Mouse (Mus musculus) embryonic facial prominence, embryonic 10.5 days (tissue): ENCODE data around the gene Rnf213. TPM values are rescaled to one million over a fixed set of nuclear protein-coding genes. Genes with fewer than 3 reads are reported as not detected.

ENCODE experiments used
- DNase-seq: peaks from one replicate; pipeline ENCODE4 v3.0.0-alpha.2; 2017; ENCODE audit warnings: low spot score
- H3K27ac ChIP-seq: fragments of 300-500 bp; sonication (generic); replicated peaks from 2 replicates; pipeline ENCODE4 v1.5.1; 2016; ENCODE audit warnings: mild to moderate bottlenecking
- H3K27me3 ChIP-seq: fragments of 300-500 bp; sonication (generic); replicated peaks from 2 replicates; pipeline ENCODE4 v1.6.1; 2016; ENCODE audit warnings: low read depth, mild to moderate bottlenecking; ENCODE audit not compliant: poor library complexity, severe bottlenecking
- H3K36me3 ChIP-seq: fragments of 300-500 bp; sonication (generic); replicated peaks from 2 replicates; pipeline ENCODE4 v1.6.1; 2016; ENCODE audit warnings: mild to moderate bottlenecking, moderate library complexity
- H3K4me1 ChIP-seq: fragments of 300-500 bp; sonication (generic); 2 replicates; pipeline ENCODE4 v1.6.1; 2016
- H3K4me3 ChIP-seq: fragments of 300-500 bp; sonication (generic); 2 replicates; pipeline ENCODE4 v1.5.1; 2016; ENCODE audit warnings: mild to moderate bottlenecking, moderate library complexity
- H3K9me3 ChIP-seq: fragments of 300-500 bp; sonication (generic); 2 replicates; pipeline ENCODE4 v1.6.1; 2016; ENCODE audit warnings: mild to moderate bottlenecking
- WGBS: fragments of 180-500 bp; shearing (Covaris S2); methylation state at CpG from one replicate; pipeline ENCODE4 v1.1.7; 2016; 5-methylcytosine and 5-hydroxymethylcytosine counted together
- polyA plus RNA-seq: library from polyadenylated mRNA; unstranded; fragments of >200 nt; fragmentation: Nextera tagmentation; extraction: Ambion mirVana; gene quantifications from 2 replicates; pipeline ENCODE4 v1.2.1, GENCODE M21; 2016

Gene Rnf213
- polyA plus RNA-seq, 1 experiment from 2014 or later = 1.4 TPM

DNA sequence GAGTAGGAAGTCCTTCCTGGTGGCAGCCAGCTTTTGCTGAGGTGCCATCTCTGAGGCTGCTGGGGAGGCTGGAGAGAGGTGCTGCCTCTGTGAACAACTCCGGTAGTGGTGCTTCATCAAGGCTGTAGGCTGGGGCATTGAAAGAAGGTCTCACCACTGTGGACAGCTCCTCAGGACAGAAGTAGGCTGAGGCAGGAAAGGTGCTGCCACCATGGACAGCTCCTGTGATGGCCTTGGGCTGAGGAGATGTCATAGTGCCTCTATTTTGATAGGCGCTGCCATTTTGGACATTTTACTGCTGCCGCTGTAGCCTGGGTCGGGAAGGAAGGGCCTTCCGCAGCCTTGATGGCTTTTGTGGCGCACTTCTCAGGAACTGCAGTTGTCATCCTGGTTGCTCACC, 99.9 kb downstream of the Rnf213 start:
- H3K4me1 ChIP-seq = peaks cover 23% of the 10 kb centered on the region
- H3K4me3 ChIP-seq = peak overlapping the region; percentile 88
- H3K36me3 ChIP-seq = peaks cover 34% of the 10 kb centered on the region
- H3K27me3 ChIP-seq = peaks cover 12% of the 10 kb centered on the region; the same call in 1 of the 2 replicates
- H3K27ac ChIP-seq = no peak overlapping the region
- 96% methylated on average over 6 of the region's 6 CpGs for WGBS
- no peaks in the 10 kb centered on the region for H3K9me3 ChIP-seq
- DNase-seq = no peak

GRCm38 (mm10) chr11:119493516-119493915, 100.6 kb downstream of the Rnf213 start:
- Histone ChIP-seq H3K4me3 (no peak overlapping the region), H3K36me3 (peaks cover 40% of the 10 kb centered on the region), H3K27ac (no peak overlapping the region), H3K9me3 (no peaks in the 10 kb centered on the region), H3K27me3 (peaks cover 12% of the 10 kb centered on the region; the same call in 1 of the 2 replicates), H3K4me1 (peaks cover 23% of the 10 kb centered on the region)
- WGBS = 76% methylated on average over 4 of the region's 4 CpGs
- DNase-seq = no peak

DNA sequence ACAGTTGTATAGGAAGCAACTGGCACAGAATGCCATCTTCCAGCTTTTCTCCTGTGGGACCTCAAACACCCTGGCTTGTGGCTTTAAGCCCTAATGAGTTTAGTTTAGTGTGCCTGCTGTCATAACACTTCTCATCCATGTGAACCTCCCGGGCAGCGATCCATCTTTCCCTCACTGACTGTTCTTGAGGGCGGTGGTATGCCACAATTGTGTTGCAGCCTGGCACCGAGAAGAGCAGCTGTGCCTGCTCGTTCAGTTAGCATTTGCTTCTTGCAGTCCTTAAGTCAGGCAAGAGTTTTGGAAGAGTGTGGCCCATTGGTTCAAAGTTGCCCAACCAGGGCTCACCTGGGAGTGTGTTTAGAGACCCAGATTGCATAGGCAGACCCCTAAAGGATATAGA, 103.2 kb downstream of the Rnf213 start:
- 94% methylated on average over 5 of the region's 5 CpGs for WGBS
- Histone ChIP-seq H3K36me3 (peaks cover 66% of the 10 kb centered on the region), H3K4me1 (peaks cover 13% of the 10 kb centered on the region), H3K9me3 (no peaks in the 10 kb centered on the region), H3K27ac (no peak overlapping the region), H3K4me3 (no peak overlapping the region), H3K27me3 (no peaks in the 10 kb centered on the region)
- no peak for DNase-seq

GRCm38 (mm10) chr11:119497451-119497850, 104.6 kb downstream of the Rnf213 start:
- no peaks in the 10 kb centered on the region for H3K9me3 ChIP-seq
- peaks cover 79% of the 10 kb centered on the region for H3K36me3 ChIP-seq
- H3K27me3 ChIP-seq = no peaks in the 10 kb centered on the region
- 80% methylated on average over 4 of the region's 4 CpGs for WGBS
- peaks cover 8% of the 10 kb centered on the region for H3K4me1 ChIP-seq
- no peak overlapping the region for H3K4me3 ChIP-seq
- no peak overlapping the region for H3K27ac ChIP-seq
- DNase-seq = no peak

DNA sequence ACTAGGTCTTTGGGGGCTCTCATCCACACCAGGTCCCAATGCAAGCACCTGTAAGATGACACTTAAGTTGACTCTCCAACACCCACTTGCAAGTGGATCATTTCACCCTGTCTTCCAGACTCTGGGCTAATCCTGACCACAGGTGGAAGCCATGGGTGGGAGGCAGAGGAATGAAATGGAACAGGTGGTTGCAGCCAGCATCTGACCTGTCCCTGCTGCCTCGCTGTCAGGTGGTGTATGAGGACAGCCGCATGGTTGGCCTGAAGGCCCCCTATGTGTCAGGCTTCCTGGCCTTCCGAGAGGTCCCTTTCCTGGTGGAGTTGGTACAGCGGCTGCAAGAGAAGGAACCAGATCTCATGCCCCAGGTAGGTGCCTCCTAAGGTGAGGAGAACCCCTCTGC, 106.4 kb downstream of the Rnf213 start:
- whole genome bisulfite sequencing = 95% methylated on average over 4 of the region's 4 CpGs

DNA sequence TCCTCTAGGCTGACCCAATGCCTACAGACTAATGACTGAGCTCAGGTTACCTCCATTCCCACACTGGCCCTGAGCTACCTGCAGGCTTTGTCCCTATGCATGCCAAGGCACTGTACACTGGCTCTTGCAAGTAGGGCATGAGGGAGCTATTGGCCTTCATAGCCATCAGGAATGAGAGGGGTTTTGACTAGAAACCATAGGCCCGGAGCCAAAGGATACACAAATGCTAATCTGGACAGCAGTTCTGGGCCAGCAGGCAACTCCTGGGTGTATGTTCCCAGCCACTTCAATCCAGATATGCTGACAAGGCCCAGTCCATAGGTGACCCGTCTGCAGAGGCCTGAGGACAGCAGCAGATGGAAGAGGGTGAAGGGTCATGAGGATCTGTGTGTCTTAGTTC, 107.1 kb downstream of the Rnf213 start:
- WGBS = 84% methylated on average over 2 of the region's 2 CpGs
- no peak overlapping the region for H3K27ac ChIP-seq
- H3K9me3 ChIP-seq = no peaks in the 10 kb centered on the region
- H3K4me3 ChIP-seq = no peak overlapping the region
- no peak for DNase-seq
- no peaks in the 10 kb centered on the region for H3K4me1 ChIP-seq
- H3K36me3 ChIP-seq = peaks cover 86% of the 10 kb centered on the region
- no peaks in the 10 kb centered on the region for H3K27me3 ChIP-seq

More for the DNA sequence above, 106.4 kb downstream of the Rnf213 start:
- Histone ChIP-seq H3K9me3 (no peaks in the 10 kb centered on the region), H3K36me3 (peaks cover 84% of the 10 kb centered on the region), H3K27me3 (no peaks in the 10 kb centered on the region), H3K27ac (no peak overlapping the region), H3K4me3 (no peak overlapping the region), H3K4me1 (no peaks in the 10 kb centered on the region)
- no peak for DNase-seq

GRCm38 (mm10) chr11:119503675-119504074, 110.8 kb downstream of the Rnf213 start:
- Histone ChIP-seq H3K27ac (no peak overlapping the region), H3K4me1 (0 out of 2 replicates have a peak, but pooled peaks cover 3% of the 10 kb centered on the region), H3K27me3 (no peaks in the 10 kb centered on the region), H3K9me3 (no peaks in the 10 kb centered on the region), H3K4me3 (no peak overlapping the region), H3K36me3 (peaks cover 98% of the 10 kb centered on the region)
- DNase-seq = peak; percentile 78

- Histone ChIP-seq H3K27ac (no peak overlapping the region), H3K9me3 (no peaks in the 10 kb centered on the region), H3K4me1 (peaks cover 15% of the 10 kb centered on the region), H3K27me3 (peaks cover 6% of the 10 kb centered on the region; the same call in 1 of the 2 replicates), H3K4me3 (no peak overlapping the region), H3K36me3 (peaks cover 78% of the 10 kb centered on the region)
- 82% methylated on average over 4 of the region's 4 CpGs for WGBS
- no peak for DNase-seq
Measured at GRCm38 (mm10) chr11:119506386-119506785, 113.5 kb downstream of the Rnf213 start.

GRCm38 (mm10) chr11:119507772-119508171, 114.9 kb downstream of the Rnf213 start:
- H3K4me1 ChIP-seq = peaks cover 21% of the 10 kb centered on the region
- no peak overlapping the region for H3K27ac ChIP-seq
- no peaks in the 10 kb centered on the region for H3K9me3 ChIP-seq
- H3K4me3 ChIP-seq = no peak overlapping the region
- peaks cover 13% of the 10 kb centered on the region; the same call in 1 of the 2 replicates for H3K27me3 ChIP-seq
- 88% methylated on average over 8 of the region's 8 CpGs for WGBS
- H3K36me3 ChIP-seq = peaks cover 64% of the 10 kb centered on the region
- DNase-seq = no peak

DNA sequence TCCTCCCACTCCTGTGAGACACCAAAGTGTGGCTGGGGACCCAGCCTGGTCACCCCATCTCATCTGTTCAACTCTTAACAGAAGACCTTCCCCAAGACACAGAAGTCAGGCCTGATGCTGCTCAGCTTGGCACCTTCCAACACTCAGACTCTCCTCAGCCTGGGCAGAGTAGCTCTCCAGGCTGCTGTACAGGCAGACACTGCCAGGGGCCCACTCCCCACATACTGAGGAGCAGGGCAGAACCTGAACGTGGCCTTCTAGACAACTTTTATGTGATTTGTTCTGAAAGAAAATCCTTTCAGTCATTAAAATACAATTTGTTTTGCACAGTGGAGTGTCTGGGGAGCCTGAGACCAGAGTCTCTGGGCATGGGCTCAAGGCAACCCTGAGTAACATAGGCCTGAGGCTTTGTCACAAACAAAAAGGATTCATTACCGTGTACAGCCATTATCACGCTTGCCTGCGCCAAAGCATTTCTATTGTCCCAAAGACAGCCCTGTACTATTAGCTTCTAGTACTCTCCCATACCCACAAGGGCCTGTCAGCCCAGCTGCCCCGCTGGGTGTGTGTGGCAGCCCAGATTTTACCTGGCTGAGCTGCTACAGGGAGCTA, 116.4 kb downstream of the Rnf213 start:
- DNase-seq = no peak
- Histone ChIP-seq H3K4me3 (no peak overlapping the region), H3K36me3 (peaks cover 49% of the 10 kb centered on the region), H3K27me3 (peaks cover 25% of the 10 kb centered on the region), H3K4me1 (peaks cover 30% of the 10 kb centered on the region), H3K9me3 (no peaks in the 10 kb centered on the region), H3K27ac (peak overlapping the region; percentile 25; the same call in 1 of the 2 replicates)
- WGBS = 73% methylated on average over 5 of the region's 5 CpGs

DNA sequence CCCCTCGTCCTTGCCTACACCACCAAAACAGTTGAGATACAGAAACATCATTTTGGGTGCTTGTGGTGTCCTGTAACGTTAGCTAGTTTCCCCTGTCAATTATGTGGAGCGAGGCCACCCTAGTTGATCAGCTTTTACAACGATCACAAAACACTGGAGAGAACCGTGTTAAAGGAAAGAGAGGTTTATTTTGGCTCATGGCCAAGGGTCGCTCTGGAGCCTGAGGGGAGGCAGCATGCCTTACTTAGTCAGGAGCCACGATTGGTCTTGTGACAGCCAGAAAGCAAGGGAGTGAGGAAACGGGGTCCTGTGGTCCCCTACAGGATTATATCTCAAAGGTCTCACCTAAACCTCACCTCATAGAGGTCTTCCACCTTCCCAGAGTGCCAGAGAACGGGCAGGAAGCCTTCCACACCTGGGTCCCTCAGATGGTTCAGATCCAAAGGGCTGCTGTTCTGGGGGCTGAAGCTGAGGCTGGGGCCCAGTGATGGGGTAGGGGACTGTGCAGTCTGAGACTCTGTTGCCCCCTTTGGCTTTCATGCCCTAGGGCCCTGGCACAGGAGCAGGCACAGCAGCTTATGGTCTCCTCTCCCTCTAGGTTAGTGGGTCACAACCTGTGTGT, 120.2 kb downstream of the Rnf213 start:
- WGBS = 62% methylated on average over 9 of the region's 9 CpGs
- H3K27ac ChIP-seq = no peak overlapping the region
- peaks cover 59% of the 10 kb centered on the region for H3K27me3 ChIP-seq
- peaks cover 11% of the 10 kb centered on the region for H3K36me3 ChIP-seq
- H3K9me3 ChIP-seq = no peaks in the 10 kb centered on the region
- H3K4me1 ChIP-seq = peaks cover 58% of the 10 kb centered on the region
- H3K4me3 ChIP-seq = no peak overlapping the region
- no peak for DNase-seq

GRCm38 (mm10) chr11:119514108-119514860, 121.4 kb downstream of the Rnf213 start:
- no peak for DNase-seq
- 56% methylated on average over 16 of the region's 16 CpGs for WGBS
- Histone ChIP-seq H3K4me3 (peak overlapping the region; percentile 47), H3K27ac (peak overlapping the region; percentile 1; the same call in 1 of the 2 replicates), H3K36me3 (0 out of 2 replicates have a peak, but pooled peaks cover under 1% of the 10 kb centered on the region), H3K9me3 (no peaks in the 10 kb centered on the region), H3K27me3 (peaks cover 59% of the 10 kb centered on the region), H3K4me1 (peaks cover 52% of the 10 kb centered on the region)
